Mouse (Mus musculus) monocyte, adult 59 days (primary cell): ENCODE results near the gene Gm14444. TPM values are rescaled to one million over a fixed set of nuclear protein-coding genes. Genes with fewer than 3 reads are reported as not detected.

Experiments used
- total RNA-seq, 2 experiments: library from RNA; stranded (reverse); gene quantifications; one replicate each; pipeline ENCODE4 v1.2.4; 2023

Gene Gm14444
- not detected for total RNA-seq

DNA sequence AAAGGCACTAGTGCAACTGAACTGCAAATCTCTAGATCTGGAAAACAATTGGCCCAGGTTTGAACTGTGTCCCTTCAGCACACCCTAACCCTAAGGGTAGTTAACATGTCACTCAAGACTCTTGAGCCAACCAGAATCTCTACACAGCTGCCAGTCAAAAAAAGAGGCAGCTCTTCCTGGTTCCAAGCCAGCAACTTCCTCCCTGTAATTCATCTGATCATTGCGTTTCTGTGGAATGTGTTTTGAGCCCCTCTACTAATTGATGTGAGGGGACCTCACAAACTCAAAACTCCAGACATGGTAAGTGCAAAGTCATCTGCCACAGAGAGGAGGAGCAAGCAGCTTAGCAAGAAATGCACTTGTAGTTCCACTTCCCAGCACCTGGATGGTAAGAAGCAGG, at the start of gene Gm14444:
Gm14444 (plus strand) TSS at position 220 of the 400 bp plus-strand sequence.

DNA sequence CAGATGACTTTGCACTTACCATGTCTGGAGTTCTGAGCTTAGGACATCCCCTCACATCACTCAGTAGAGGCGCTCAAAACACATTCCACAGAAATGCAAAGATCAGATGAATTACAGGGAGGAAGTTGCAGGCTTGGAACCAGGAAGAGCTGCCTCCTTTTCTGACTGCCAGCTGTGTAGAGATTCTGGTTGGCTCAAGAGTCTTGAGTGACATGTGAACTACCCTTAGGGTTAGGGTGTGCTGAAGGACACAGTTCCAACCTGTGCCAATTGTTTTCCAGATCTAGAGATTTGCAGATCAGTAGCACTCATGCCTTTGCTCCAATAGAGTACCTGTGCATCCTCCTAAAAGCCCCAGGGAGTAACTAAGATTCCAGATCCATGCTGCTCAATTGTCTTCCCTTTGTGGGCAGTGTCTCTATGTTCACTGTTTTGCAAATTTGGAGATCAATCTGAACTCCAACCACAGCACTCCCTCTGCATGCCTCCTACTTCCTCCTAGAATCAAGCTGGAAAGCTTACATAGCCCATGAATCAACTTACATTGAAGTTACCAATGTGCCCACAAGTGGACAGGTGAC, 57.7 kb downstream of the Gm14444 start, which contains the start of gene Gm14393:
Gm14393 (minus strand) TSS at position 101 of the 581 bp plus-strand sequence.

Other genes starting within 250 kb of the Gm14444 start
- gene Edn3, start 249.6 kb upstream of the Gm14444 start, total RNA-seq, result not detected
- not detected for gene Gm14393, start 57.5 kb downstream of the Gm14444 start, total RNA-seq
- 1 to 10 TPM; 3.1 to 4.2 TPM for gene Gm14399, start 131.8 kb downstream of the Gm14444 start, total RNA-seq
- under 1 TPM in 1 of 2 experiments, not detected in 1; 0.36 TPM for gene Gm14443, start 165.6 kb downstream of the Gm14444 start, total RNA-seq
- 10 to 100 TPM; 10.2 to 11.3 TPM for gene Gm14391, start 196.7 kb downstream of the Gm14444 start, total RNA-seq